Mouse (Mus musculus): ENCODE data around the gene Traf3ip1.

Traf3ip1 gene

DNA sequence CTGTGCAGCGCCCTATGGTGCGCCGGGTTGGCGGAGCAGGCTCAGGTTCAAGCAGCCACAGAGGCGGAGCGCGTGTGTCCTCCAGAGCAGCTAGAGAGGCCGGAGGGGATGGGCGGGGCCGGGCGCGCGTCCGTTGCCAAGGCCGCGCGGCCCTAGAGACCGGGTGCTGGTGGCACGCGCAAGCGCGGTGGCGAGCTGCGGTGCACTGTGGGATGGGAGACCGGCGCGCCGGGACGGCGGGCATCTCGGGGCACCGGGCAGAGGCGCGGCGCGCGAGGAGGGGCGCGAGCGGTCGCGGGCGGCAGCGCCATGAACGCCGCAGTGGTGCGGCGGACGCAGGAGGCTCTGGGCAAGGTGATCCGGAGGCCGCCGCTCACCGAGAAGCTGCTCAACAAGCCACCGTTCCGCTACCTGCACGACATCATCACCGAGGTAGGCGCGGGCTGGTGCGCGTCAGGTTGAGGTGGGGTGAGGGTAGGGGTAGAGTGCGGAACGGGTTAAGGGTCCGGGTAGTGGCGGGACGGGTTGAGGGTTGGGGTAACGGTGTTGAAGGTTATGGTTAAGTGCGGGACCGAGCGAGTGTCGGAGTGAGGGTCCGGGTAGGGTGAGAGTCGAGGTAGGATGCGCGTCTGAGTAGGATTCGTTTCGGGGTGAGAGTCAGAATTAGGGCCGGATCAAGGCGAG, at the start of gene Traf3ip1:
Traf3ip1 (plus strand) TSS at position 191 of the 684 bp plus-strand sequence.
- peak; percentile 89 for DNase-seq (ENCODE audit: low spot score)

DNA sequence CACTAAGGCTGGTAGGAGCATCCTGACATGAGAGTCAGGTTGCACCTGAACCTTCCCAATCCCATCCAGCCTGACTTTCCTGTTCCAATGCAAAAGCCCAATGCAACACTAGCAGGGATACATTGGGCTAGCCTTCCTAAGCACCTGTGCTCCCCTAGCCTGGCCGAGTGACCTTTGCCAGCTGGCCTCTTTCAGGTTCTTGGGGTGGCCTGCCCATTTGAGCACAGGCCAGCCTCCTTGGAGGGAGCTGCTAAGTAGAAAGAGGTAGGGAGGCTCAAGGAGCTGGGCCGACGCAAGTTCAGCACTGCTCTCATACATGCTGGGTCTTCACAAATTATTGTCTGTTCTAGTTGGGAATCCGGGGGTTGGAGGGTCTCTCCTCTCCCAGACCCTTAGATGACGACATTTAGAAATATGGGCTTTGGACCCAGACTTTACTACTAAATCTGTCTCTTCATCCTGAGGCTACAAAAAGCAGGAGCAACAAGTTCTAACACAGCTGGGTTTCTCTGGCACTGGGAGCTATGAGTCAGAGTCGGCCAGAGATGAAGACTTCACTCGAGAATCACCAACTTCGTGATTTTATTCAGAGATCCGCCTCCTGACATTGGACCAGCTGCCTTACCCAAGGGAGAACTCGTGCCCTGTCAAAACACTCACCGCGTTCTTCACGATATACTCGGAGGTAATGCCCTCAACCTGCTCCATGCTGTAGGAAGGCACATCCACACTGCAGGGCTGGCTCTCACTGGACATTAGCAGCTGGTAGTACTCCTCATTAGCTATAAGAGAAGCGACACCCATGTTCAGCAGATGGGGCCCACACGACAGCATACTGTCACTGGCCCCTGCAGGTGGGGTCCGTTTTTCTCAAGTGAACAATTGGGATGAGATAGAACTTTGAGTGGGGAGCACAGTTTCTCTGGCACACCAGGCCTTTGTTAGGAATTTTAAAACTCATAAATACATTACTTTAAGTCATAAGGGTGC, 49.3 kb upstream of the Traf3ip1 start:
- no peak for DNase-seq (ENCODE audit: low spot score)

DNA sequence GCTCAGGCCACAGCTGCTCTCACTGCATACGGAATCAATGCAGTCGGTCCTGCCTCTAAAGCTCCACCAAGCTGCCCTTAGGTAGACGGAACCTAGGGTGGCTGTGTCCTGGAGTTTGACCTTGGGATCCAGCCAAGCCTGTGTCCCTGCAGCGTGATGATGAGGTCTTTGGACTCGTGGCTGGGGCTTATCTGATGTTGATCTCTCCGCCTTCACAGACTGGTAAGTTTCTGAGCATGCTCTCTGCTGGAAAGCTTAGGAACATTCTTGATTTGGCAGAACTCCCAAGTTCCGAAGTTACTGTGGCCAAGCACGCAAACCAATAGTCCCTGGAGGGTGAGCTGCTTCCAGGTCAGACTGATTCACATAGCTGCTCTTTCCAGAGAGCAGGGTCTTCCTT, 48.4 kb upstream of the Traf3ip1 start:
- DNase-seq (ENCODE audit: low spot score): peak; percentile 44

DNA sequence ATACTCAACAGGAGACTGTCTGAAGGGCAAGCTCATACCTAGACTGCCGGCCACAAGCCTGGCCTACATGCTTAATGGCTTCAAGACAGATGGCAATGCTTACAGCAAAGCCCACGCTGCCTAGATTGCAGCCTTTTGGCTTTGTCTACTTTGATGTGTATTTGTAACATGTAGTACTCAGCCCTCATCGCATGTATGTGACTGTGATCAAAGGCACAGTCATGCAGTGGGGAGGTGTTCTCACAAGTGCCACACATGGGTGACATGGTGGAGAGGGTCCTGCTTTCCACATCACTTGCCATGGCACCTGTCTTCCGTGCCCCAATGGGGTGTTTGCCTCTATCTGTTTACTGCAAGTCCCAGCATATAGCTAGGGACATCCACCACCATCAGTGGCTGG, 47.9 kb upstream of the Traf3ip1 start:
- no peak for DNase-seq (ENCODE audit: low spot score)

GRCm38 (mm10) chr1:91448688-91449087, 45.8 kb upstream of the Traf3ip1 start:
- DNase-seq (ENCODE audit: low spot score): no peak

GRCm38 (mm10) chr1:91450851-91451250, 43.6 kb upstream of the Traf3ip1 start:
- DNase-seq (ENCODE audit: low spot score): no peak

DNA sequence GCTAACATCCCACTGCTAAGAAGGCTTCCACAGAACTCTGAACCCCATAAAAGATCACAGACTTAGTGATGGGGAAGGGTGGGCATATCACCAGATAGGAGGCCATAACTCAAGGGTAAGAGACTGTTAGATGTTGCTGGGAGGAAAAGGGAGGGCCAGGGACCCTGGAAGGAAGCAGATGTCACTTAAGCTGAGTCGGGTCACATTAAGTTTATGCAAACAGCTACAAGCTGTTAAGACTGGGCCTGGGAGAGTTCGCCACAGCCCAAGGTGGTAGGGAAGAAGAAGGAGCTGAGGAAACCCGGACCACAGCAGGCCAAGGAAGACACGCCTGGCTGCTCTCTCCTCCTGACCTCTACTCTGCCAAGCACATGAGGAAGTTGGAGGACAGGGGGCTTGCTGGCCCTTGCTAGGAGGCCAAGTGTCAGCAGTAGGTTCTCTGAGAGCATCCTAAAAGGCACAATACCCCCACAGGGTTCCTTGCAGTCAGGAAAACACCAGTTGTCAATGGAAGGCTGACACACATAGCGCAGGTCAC, 42.8 kb upstream of the Traf3ip1 start:
- no peak for DNase-seq (ENCODE audit: low spot score)

DNA sequence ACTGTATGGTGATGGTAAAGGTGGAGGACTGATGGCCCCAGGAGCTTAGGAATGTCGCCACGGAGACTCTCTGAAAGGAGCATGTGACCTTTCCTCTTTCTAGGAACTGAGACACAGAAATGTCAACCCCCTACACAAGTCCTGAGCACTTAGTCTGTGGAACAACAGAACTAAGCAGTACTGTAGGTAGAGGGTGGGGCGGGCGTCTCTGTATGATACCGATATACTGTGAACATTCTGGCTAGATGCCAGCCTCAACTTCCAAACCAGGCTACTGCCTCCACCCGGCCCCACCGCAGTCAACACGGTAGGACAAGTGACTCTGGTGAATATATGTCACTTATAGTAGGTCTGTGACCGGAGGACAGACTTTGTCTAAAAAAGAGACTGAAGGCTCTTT, 40.5 kb upstream of the Traf3ip1 start:
- no peak for DNase-seq (ENCODE audit: low spot score)

- DNase-seq (ENCODE audit: low spot score): no peak
These were observed 40.1 kb upstream of the Traf3ip1 start for GRCm38 (mm10) chr1:91454366-91454765.

- DNase-seq (ENCODE audit: low spot score): no peak
These were observed 39.5 kb upstream of the Traf3ip1 start for GRCm38 (mm10) chr1:91454927-91455326.

DNA sequence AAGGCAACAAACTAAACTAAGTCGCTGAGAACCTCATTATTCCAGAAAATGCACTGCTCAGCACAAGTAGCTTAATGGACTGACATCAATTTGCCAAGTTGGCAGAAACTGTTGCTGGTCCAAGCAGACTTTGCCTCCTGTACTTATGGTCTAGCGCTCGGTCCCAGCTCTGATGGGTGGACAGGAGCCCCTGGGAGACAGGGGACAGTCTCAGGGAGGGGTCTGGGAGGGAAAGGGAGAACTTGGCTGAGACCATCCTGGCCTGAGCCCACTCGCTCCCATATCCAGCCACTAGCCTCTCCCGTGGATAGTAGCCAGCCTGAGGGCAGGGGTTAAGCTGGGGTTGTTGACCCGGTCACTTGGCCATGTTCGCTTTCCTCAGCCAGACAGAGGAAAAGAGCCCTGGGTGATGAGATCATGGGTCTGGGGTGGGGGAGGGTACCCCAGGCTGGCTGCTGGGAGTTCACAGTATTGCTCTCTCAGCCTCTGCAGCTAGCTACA, 38.7 kb upstream of the Traf3ip1 start:
- DNase-seq (ENCODE audit: low spot score): peak; percentile 56

GRCm38 (mm10) chr1:91456301-91456801, 38.1 kb upstream of the Traf3ip1 start:
- peak; percentile 61 for DNase-seq (ENCODE audit: low spot score)

DNA sequence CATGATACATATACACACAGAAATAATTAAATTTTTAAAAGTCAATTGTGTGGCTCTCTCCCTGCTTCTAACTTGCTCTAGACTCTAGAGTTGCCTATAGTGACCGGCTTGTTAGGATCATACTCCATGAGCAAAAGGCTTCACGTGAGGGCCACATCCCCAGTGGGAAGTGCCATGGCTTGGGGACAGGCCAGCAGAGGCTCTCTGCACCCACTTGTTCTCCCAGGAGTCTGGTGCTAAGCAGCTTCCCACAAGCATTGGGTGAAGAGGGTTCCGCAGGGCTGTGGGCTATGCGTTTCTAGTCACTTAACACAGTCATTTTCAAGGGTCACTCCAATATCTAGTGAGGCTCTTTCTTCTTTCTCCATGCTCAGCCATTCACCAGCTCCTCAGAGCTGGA, 37.3 kb upstream of the Traf3ip1 start:
- DNase-seq (ENCODE audit: low spot score): no peak

DNA sequence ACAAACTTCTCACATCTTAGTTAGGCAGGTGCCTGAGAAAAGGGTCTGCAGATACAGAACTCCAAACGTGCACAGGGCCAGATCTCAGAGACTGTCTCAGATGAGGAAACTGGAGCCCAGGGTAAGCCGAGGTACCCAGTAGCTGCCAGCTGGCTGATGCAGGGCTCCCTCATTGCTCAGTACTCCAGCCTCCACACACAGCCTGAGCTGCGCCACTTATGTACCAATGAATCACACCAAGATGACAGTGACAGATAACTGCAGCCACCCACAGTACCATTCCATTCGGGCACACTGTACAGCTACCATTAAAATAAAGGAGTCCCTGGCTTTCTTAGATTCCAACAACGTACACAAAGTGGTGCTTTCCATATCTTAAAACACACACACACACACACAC, 36.7 kb upstream of the Traf3ip1 start:
- DNase-seq (ENCODE audit: low spot score): no peak

DNA sequence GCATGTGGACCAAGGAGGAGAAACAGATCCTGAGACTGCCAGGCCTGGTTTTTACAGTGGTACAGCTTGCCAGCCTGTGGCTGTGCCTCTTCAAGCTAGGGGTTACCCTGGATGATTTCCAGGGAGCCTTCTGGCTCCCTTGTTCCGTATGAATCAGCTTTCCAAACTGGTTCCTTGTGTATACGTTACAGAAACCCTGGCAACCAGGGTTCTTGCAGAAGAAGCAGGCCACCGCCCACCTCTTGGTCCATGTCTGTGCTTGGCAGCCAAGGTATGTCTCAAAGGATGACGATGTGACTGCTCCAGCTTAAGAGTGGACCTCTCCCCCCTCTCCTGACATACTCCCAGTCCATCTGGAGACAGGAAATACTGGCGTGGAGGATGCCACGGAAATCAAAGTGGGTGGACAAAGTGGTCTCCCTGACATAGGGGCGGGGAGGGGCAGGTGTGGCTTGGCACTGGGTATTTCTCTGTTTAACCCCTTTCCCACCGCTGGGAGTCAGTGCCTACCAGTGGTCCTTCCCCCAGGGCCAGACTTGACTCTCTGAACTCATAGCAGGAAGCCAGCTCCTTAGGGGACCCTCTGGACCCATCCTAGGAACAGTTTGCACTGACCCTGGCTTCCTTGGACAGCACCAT, 36.1 kb upstream of the Traf3ip1 start:
- no peak for DNase-seq (ENCODE audit: low spot score)

DNA sequence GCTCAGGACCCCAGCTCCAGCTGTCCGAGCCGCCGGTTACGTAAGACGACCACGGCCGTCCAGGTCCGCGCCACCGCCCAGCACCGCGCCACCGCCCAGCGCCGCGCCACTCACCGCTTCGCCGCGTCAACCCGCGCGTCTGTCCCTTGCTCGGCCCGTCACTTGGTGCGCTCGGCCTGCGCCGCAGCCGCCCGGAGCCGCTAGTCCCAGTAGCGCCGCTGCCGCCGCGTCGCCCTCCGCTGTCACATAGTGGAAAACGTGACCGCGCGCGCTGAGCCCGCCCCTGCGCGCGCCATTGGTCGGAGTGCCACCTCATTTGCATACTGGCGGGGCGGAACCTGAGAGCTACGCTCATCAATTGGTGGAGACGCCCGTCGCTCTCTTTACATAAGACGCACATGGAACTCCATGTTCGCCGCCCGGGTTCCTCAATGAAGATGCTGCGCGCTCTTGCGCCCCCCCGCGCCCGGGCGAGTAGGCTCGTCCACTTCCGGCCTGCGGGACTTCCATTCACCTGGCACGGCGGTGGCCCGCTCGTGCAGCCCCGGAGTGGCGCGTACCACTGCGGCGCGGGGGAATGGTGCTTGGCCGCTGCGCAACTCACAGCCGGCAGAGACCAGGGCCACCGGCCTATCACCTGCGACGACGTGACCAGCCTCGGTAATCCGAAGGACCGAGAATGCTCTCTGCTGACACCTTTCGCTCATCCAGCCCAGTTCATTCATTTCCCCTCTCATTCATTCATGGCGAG, 35.2 kb upstream of the Traf3ip1 start, which contains the start of gene Per2:
Per2 (minus strand) TSS at position 266 of the 751 bp plus-strand sequence.
- peak; percentile 95 for DNase-seq (ENCODE audit: low spot score)

DNA sequence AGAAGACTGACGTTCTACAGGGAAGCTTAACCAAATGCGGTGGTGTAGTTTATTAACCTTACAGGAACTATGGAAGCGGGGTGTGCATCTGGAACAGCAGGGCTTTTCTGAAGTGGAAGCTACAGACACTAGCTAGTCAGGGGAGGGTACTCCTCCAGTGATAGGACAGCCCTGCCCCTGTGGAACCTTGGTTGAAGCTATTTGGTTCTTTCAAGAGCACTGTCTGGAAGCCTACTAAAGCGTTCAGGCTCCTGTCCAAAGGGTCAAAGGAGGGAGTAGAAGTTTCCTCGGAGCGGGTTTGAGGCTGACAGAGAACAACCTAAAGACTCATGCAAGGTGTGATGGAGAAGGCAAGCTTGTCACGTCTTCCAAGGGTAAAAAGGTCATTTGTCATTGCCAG, 34.4 kb upstream of the Traf3ip1 start:
- DNase-seq (ENCODE audit: low spot score): no peak

GRCm38 (mm10) chr1:91460564-91460963, 33.9 kb upstream of the Traf3ip1 start:
- DNase-seq (ENCODE audit: low spot score): no peak

DNA sequence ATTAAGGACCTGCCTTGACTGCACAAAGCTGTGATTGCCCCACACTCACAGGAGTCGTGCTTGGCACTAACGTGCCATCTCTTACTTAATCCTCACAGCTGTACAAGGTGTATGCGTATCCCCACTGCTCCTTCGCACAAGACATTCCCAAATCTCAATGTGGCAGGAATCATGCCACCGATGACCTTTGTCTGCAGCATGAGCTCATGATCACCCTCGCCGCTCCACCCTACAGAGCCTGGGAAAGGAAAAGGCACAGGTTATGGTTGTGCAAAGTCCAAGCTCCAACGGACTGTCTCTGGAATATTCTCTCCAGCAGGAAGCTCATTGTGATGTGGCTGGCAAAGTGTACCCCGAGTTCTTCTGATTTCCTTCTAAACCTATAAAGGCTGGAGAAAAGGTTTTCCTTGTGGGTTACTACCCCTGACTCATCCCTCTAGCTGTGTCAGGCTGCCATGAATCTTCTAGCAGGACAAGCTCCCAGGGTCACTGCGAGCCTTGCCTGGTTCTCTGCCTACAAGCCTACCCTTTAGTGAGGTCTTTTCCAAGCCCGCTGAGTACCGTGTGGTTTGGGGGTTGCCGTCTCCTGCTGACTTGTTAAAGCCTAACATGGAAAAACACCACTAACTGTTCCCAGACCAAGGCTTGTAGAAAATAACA, 31.0 kb upstream of the Traf3ip1 start:
- DNase-seq (ENCODE audit: low spot score): no peak

DNA sequence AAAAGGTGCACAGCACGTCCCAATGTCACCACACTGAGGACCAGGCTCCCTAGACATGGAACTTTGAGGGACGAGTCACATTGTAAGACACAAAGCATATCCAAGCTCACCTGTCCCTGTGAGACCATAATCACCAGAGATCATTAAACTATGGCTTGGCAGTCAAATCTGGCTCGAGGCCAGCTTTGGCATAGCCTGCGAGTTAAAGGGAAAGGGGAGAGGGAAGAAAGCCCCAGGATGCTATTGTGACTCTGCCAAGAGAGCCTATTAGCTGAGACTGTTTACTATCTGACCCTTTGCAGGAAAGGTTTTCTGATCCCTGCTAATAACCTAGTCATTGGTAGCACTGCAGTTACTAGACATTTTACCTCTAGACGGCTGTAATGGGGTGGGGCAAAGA, 30.0 kb upstream of the Traf3ip1 start:
- no peak for DNase-seq (ENCODE audit: low spot score)

DNA sequence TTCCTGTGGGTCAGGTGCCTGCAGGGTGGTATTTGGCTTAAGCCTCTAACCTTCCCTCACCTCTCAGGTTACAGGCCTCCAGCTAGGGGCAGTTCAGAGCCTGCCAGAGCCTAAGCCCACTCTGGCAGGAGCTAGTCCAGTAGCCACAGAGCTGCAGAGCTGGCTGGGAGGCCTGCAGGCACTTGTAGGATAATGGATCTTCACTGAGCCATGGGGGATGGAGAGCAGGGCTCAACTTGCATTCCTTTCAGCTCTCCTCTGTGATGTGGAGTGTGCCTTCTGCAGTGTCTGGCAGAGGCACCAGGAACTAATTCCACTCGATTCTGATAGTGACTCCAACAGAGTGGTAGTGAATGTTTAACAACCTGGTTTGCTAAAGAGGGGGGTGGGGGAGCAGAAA, 29.2 kb upstream of the Traf3ip1 start:
- no peak for DNase-seq (ENCODE audit: low spot score)

All from ovary, postnatal 14 days (tissue).